8 mouse cellular contexts compared by ENCODE assay signal in the genomic region with DNA sequence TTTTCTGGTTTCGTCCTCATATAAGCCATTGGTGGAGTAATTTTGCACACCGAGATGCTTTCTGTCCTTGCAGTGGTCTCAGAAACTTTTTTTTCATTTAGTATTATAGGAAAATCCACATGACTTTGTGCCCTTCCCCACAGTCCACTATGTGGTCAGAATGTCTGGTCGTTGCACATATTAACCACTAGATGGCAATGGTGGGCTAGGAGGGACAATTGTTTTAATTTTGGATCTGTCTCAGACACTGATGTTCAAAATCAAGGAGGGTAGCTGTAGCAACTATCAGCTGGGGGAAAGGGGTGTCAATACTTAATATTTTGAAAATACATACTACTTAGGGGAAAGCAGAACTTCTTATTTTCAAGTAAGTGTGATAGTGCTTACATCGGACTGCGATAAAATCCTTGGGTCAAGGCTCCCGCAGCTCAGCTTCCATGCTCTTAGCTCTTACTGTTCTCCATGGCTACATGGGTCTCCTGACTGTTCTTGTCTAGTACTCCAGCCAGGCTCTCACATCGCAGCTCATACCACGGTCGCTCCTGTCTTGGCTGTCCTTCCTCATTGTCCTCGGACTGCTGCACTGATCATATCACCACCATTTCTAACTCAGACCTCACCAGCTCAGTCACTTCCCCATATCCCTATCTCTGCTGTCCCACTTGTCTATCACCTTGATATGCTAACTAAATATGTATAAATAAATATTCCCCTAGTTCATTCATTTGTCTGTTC.
DNase-seq lines count a peak whose midpoint lies in the region; ATAC-seq and TF ChIP-seq lines count a peak whose summit lies in the region.

No protein-coding gene starts in this region.

- WGBS in hindbrain, postnatal 0 days = 57% methylated on average over 10 of the region's 10 CpGs

- no peaks in the 10 kb centered on the region for H3K9me3 ChIP-seq in G1E (replicated peaks)
- no peaks in the 10 kb centered on the region for H3K9me3 ChIP-seq in hindbrain, postnatal 0 days (ENCODE audit: low read length)

- no peak overlapping the region for H3K9ac ChIP-seq in hindbrain, postnatal 0 days (replicated peaks; ENCODE audit: low read length)

- H3K4me2 ChIP-seq in hindbrain, postnatal 0 days (ENCODE audit: low read depth, low read length) = no peak overlapping the region

- intact Hi-C loops in heart, postnatal 36 days (cut with DNase I) = no loop called here

- no peaks in the 10 kb centered on the region for H3K27me3 ChIP-seq in G1E (ENCODE audit: insufficient read depth, low read length)
- H3K27me3 ChIP-seq in hindbrain, postnatal 0 days (ENCODE audit: insufficient read depth, low read length) = no peaks in the 10 kb centered on the region

- peak; percentile 66 for TF ChIP-seq CTCF in G1E (IDR thresholded peaks at IDR 0.05; ENCODE audit: low read depth, low read length)
- TF ChIP-seq CTCF in hindbrain, postnatal 0 days (IDR thresholded peaks at IDR 0.05; ENCODE audit: low read depth) = peak; percentile 90

- H3K4me3 ChIP-seq in G1E (ENCODE audit: low read depth, low read length) = no peak overlapping the region
- no peak overlapping the region for H3K4me3 ChIP-seq in hindbrain, postnatal 0 days (ENCODE audit: low read length)

- no peak overlapping the region for H3K27ac ChIP-seq in hindbrain, postnatal 0 days

- ATAC-seq in G1E (ENCODE audit: extremely low read depth, insufficient number of reproducible peaks, low FRiP score, poor library complexity, severe bottlenecking) = peak; percentile 55
- peak; percentile 69; the same call in 1 of the 2 replicates for ATAC-seq in hindbrain, postnatal 0 days

- no peaks in the 10 kb centered on the region for H3K4me1 ChIP-seq in G1E (ENCODE audit: insufficient read depth, low read depth, low read length)
- H3K4me1 ChIP-seq in hindbrain, postnatal 0 days (ENCODE audit: insufficient read depth, low read length) = no peaks in the 10 kb centered on the region

- peak; percentile 13 for DNase-seq in heart, postnatal 4 days
- no peak for DNase-seq in heart, postnatal 36 days
- no peak for DNase-seq in G1E (ENCODE audit: low spot score)
- DNase-seq in cerebellum, postnatal 14 days = peak; percentile 58 to 65
- peak; percentile 49 for DNase-seq in hindbrain, postnatal 0 days (ENCODE audit: low spot score)
- peak; percentile 58 for DNase-seq in retina, postnatal 1 day
- no peak for DNase-seq in testis, postnatal 14 days (ENCODE audit: low spot score)
- DNase-seq in thymus, postnatal 25 days = no peak

- no peaks in the 10 kb centered on the region for H3K36me3 ChIP-seq in G1E (replicated peaks)
- no peaks in the 10 kb centered on the region for H3K36me3 ChIP-seq in hindbrain, postnatal 0 days (ENCODE audit: insufficient read depth, low read length)

Comparison
In these comparisons a context has a peak if more than half of its experiments do, and no peak if none do; other contexts are left out.
1. DNase-seq: peak in heart, postnatal 4 days (single experiment), cerebellum, postnatal 14 days (2 of 2), hindbrain, postnatal 0 days (single experiment) and retina, postnatal 1 day (single experiment); none in heart, postnatal 36 days (0 of 2), G1E (single experiment), testis, postnatal 14 days (single experiment) and thymus, postnatal 25 days (single experiment).